Mouse (Mus musculus): ENCODE results near the gene Nup188.

The Nup188 gene

GRCm38 (mm10) chr2:30351149-30351548, 65.0 kb downstream of the Nup188 start:
- DNase-seq (ENCODE audit: low spot score), result peak; percentile 33

DNA sequence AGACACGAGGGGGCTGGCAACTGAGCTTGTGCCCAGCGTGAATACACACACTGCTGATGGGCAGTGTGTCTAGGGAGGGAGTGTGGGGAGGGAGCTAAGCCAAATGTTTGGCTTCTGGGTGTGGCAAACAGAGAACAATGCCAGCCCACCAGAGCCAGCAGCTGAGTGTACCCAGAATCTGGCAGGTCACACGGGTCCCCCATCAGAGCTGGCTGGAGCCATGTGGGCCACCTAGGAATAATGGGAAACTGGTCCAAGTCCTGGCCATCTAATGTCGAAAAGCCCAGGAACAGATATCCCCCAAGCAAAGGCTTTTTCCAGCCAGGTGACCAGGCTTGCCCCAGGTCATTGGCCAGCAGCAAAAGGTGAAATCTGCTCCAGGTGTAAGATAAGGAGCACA, 69.7 kb downstream of the Nup188 start:
- no peak for DNase-seq (ENCODE audit: low spot score)

- DNase-seq (ENCODE audit: low spot score), result peak; percentile 64
Observed at GRCm38 (mm10) chr2:30356266-30356665, 70.1 kb downstream of the Nup188 start.

DNA sequence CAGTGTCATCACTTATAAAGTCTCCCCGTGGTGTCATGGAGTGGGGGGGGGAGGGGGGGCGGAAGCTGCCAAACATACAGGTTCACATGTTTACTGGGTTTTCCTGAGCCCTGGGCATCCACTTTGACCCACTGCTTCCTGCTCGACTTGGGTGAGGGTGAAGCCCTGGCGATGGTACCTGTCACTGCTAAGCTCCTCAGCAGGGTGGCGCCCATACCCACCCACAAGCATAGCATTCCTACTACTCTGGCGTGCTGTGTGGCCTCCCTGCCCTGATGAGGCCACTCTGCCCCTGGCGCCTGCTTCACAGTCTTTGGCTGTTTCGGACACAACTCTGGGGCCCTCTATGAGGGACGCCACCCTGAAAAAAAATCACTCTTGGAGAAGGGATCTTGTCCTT, 70.7 kb downstream of the Nup188 start:
- no peak for DNase-seq (ENCODE audit: low spot score)

GRCm38 (mm10) chr2:30357552-30358510, 71.6 kb downstream of the Nup188 start:
- DNase-seq (ENCODE audit: low spot score), result peak; percentile 55

DNA sequence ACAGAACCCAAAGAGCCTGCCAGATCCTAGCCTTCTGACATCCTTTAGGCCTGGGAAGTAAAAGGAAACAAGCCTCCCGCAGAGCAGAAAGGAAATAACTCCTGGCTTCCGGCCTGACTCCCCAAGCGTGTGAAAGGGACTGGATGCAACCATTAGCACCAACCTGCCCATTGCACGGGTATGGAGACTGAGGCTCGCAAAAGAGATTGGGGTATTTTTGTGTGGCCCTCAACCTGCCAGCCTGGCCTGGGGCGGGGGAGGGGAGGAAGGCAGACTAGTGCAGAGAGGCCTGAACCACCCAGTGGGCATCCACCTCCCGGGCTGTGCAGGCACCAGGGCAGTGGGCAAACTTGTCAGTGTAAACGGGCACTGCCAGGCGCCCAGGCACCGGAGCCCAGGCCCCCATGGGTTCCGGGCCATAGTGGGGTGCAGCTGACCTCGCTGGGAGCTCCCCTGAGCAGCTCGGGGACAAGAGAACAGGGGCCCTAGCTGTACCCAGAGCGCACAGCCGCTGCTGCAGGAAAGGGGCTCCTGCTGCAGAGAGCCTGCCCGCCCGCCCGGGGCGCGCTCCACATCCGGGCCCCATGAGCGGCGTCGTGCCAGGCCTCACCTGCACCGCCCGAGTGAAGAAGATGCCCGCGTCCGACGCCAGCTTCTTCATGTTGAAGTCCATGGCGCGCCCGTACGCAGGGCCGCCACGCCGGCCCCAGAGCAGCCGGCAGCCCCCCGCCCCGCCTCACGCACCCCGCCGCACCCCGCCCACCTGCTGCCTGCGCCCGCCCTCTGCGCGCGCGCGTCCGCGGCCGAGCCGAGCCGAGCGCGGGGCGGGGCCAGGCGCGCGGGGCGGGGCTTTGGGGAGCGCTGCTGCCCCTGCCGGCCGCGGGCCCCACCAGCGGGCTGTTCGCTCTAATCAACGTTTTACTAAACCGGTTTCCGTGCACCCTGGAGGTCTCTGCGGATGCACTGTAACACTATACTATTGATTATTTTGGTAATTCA, 72.6 kb downstream of the Nup188 start, which contains the start of gene Sh3glb2:
Gene Sh3glb2, minus strand, starts transcription at position 805 of the 999 bp plus-strand sequence.
- peak; percentile 89 for DNase-seq (ENCODE audit: low spot score)

GRCm38 (mm10) chr2:30360626-30361025, 74.4 kb downstream of the Nup188 start:
- DNase-seq (ENCODE audit: low spot score), result no peak

DNA sequence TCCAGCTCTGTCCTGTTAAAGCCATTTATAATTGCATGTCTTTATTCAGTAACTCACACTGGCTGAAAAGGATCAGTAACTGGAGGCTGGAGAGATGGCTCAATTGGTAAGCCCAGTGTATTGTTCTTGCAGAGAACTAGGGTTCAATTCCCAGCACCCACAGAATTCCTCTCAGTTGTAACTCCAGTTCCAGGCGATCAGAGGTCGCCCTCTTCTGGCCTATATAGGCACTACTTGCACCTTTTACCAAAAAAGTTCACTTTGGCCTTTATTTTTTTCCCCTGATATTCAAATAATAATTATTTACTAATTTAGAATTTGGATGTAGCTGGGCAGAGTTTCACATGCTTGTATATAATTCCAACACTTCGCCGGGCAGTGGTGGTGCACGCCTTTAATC, 76.7 kb downstream of the Nup188 start:
- DNase-seq (ENCODE audit: low spot score), result no peak

DNA sequence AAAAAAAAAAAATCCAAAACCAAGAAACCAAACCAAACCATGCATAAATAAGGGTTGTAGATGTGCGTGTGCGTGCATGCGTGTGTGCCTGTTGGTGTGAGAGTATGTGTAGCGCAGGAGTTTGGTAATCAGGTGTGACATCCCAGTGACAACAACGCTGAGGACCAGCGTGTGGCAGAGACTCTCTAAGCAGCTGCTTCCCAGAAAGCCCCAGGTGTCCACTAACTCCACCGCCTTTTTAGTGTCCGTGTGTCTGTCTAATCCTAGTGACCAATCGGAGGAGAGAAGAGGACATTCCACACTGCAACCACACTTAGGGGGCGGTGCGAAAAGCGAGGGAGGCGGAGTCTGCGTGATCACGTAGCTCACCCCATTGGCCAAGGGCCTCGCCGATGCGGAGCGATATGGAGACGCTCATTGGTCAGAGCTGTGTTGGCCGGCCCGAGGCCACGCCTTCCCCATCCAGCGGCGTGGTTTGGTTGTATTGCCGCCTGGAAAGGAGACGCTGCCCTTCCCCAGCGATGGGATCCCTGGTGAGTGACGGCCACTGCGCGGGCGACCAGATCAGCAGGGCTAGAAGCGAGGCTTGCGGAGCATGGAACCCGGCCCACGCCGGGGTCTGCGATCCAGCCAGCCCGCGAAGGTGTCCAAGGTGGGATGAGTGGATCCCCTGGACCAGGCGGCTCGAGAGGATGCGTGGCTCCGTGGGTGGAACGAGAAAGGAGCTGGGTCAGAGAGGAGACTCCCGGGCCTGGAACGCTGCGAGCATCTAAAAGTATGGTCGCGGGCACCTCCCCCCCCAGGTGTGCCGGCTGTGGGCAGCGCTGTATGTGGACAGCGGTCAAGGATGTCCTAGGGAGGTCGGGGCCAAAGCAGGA, 77.8 kb downstream of the Nup188 start, which contains the start of gene Miga2:
Gene Miga2, plus strand, starts transcription at position 461 of the 878 bp plus-strand sequence.
- DNase-seq (ENCODE audit: low spot score), result peak; percentile 98

DNA sequence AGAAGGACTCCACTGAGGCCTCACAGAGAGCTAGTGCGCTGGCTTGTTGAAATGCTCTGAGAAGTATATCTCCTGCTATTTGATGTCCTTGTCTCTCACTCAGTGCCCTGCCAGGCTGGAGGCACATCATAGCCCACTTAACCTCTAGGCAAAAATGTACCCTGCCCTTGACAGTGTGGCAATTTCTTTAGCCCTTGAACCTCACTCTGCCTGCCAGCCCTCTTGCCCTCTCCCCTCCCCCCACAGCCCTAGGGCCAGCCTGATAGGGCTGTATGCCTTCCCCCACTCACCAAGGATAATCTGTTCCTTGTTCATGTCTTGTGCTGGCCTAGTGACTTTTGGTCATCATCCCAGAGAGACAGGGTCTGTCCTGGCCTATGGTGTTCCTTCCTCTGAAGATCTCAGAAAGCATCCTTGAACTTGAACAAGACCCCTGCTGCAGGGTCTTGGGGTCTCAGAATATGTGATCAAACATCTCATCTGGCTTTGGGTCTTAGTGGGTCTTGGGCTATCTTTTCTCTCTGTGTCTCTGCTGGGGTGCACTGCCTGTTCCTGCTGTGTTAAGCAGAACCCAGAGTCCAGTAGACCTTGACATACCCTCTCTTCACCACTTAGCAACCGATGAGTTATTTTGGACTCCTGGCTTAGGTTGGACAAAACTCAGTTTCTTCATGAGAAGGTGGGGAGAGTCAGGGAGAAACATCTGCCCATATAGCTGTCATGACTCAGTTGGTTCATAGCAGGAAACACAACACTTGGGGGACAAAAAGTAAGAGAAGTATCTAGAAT, 79.3 kb downstream of the Nup188 start:
- DNase-seq (ENCODE audit: low spot score), result no peak

- DNase-seq (ENCODE audit: low spot score), result peak; percentile 68
Observed at GRCm38 (mm10) chr2:30366203-30366602, 80.0 kb downstream of the Nup188 start.

DNA sequence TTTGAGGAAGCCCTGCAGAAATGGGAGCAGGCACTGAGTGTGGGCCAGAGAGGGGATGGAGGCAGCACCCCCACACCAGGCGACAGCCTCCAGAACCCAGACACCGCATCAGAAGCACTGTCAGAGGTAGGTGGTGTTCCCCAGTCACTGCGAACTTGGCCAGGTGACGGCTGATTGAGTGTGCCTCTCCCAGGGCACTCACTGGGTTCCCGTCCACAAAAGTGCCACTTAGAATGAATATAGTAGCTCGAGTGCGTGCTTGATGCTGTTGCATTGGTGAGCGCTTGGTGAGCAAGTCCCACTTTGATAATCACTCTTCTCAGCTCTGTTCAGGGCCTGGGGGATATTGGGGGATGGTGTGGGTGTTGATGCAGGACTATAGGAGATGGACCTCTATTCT, 85.3 kb downstream of the Nup188 start:
- DNase-seq (ENCODE audit: low spot score), result no peak

- no peak for DNase-seq (ENCODE audit: low spot score)
Observed at GRCm38 (mm10) chr2:30372726-30373125, 86.5 kb downstream of the Nup188 start.

DNA sequence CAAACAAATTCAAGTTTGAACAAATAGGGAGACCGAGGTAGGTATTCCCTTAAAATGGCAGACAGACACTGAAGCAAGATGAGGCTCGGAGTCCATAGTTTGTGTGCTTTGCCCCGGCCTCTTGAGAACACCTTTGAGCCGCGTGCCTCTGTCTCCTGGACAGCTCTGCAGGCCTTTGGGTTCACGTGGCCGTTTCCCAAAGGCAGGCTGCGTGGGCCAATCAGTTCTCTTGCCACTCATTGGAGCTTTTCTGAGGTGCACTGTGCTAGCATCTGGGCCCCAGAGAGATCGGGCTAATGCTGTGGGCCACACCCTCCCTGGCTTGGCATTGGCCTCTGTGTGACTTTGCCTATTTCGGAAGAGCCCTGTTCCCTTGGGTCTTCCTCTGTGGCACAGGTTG, 89.7 kb downstream of the Nup188 start:
- no peak for DNase-seq (ENCODE audit: low spot score)

DNA sequence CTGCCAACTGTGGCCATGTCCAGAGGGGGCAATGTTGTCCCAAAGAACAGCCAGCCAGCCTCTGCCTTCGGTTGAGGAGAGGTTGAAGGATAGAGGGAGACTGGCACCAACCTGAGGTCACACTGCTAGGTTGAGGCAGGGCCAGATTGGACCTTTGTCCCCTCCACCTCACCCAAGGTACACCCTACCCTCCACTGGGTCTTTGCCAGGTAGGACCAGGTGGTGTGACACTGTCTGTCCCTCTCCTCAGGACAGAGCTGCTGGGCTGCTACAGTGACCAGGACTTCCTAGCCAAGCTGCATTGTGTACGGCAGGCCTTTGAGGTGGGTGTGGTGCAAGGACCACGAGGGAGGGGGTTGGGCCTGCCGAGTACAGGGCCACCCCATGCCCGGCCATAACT, 91.5 kb downstream of the Nup188 start:
- no peak for DNase-seq (ENCODE audit: low spot score)

- no peak for DNase-seq (ENCODE audit: low spot score)
Observed at GRCm38 (mm10) chr2:30379307-30379706, 93.1 kb downstream of the Nup188 start.

GRCm38 (mm10) chr2:30380564-30381376, 94.6 kb downstream of the Nup188 start:
- no peak for DNase-seq (ENCODE audit: low spot score)

GRCm38 (mm10) chr2:30381377-30381725, 95.2 kb downstream of the Nup188 start:
- DNase-seq (ENCODE audit: low spot score), result no peak

GRCm38 (mm10) chr2:30384814-30385213, 98.6 kb downstream of the Nup188 start:
- no peak for DNase-seq (ENCODE audit: low spot score)

DNA sequence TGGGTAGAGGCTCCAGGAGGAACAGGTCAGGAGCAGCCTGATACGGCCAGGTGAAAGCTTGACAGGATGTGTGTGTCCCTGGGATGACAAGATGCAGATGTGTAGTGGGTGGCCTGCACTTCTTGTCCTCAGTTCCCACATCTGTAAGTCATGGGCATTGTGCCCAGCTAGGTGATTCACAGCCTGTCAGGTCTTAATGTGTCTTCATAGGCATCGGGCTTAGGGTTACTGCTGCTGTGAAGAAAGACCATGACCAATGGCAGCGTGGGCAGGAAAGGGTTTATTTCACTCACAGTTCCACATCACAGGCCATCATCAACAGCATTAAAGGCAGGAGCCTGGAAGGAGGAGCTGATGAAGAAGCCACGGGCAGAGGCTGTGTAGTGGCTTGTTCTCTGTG, 99.4 kb downstream of the Nup188 start:
- DNase-seq (ENCODE audit: low spot score), result no peak
